Mouse (Mus musculus) liver, embryonic 14.5 days (tissue): ENCODE measurements at regions not wholly inside any gene's neighbourhood (a gene's known extent, or its start where the extent isn't known, plus 50 kb on each side); places are given as distances from the start of the nearest gene placed in this dataset.
A peak's percentile ranks its signal among the peaks of the same experiment; 100 is the strongest.

Experiments used
- ATAC-seq: fragments of 200-750 bp; cut with Nextera tagmentation; 2 replicates; pipeline ENCODE4 v1.8.0; 2017; ENCODE audit warnings: moderate number of reproducible peaks, mild to moderate bottlenecking, moderate library complexity; ENCODE audit not compliant: insufficient read depth
- DNase-seq, 3 experiments: peaks; one replicate each; pipeline ENCODE4 v3.0.0-alpha.2; 2012 to 2013; ENCODE audit warnings: low read depth in 3 of 3, low spot score in 3 of 3
- H3K27ac ChIP-seq: fragments of 300-500 bp; sonication (generic); 2 replicates; pipeline ENCODE4 v1.5.1; 2014; ENCODE audit warnings: moderate library complexity, mild to moderate bottlenecking, control low read depth, inconsistent platforms
- H3K27me3 ChIP-seq: fragments of 300-500 bp; sonication (generic); 2 replicates; pipeline ENCODE4 v1.6.1; 2014; ENCODE audit warnings: mild to moderate bottlenecking, low read length, moderate library complexity; ENCODE audit not compliant: control insufficient read depth, insufficient read depth
- H3K36me3 ChIP-seq: fragments of 300-500 bp; sonication (generic); replicated peaks from 2 replicates; pipeline ENCODE4 v1.6.1; 2014; ENCODE audit warnings: low read depth; ENCODE audit not compliant: control insufficient read depth, insufficient read depth
- H3K4me1 ChIP-seq, 2 experiments: fragments of 200-500 bp in 1 of 2; fragments of 300-500 bp in 1 of 2; sonication (generic) in 1 of 2; replicated peaks; 2 replicates each; pipeline ENCODE4 v1.6.1; 2012 to 2014; ENCODE audit warnings: antibody characterized with exemption in 1 of 2, inconsistent platforms in 1 of 2, low read length in 1 of 2; ENCODE audit not compliant: control insufficient read depth in 2 of 2, insufficient read depth in 2 of 2
- H3K4me2 ChIP-seq: fragments of 300-500 bp; sonication (generic); 2 replicates; pipeline ENCODE4 v1.6.1; 2014; ENCODE audit warnings: low read depth, mild to moderate bottlenecking, control low read depth, moderate library complexity
- H3K4me3 ChIP-seq, 2 experiments: fragments of 200-500 bp in 1 of 2; fragments of 300-500 bp in 1 of 2; sonication (generic) in 1 of 2; 2 replicates each; pipeline ENCODE4 v1.5.1; 2012 to 2014; ENCODE audit warnings: low read depth in 2 of 2, low read length in 2 of 2, mild to moderate bottlenecking in 2 of 2, control low read depth in 1 of 2, inconsistent platforms in 1 of 2, moderate library complexity in 1 of 2; ENCODE audit not compliant: insufficient read depth in 1 of 2
- H3K9ac ChIP-seq: fragments of 300-500 bp; sonication (generic); replicated peaks from 2 replicates; pipeline ENCODE4 v1.6.1; 2014; ENCODE audit warnings: mild to moderate bottlenecking, control low read depth, moderate library complexity
- H3K9me3 ChIP-seq: fragments of 300-500 bp; sonication (generic); 2 replicates; pipeline ENCODE4 v1.6.1; 2016; ENCODE audit warnings: low read length, mixed read lengths; ENCODE audit not compliant: control insufficient read depth
- CTCF ChIP-seq: IDR thresholded peaks from 2 replicates; pipeline ENCODE4 v1.5.1; 2016; ENCODE audit warnings: antibody characterized with exemption, low read depth, control low read depth
- EP300 ChIP-seq: IDR thresholded peaks from 2 replicates; pipeline ENCODE4 v1.6.1; 2016; ENCODE audit warnings: antibody characterized with exemption, low read depth
- WGBS: fragments of 180-500 bp; shearing (Covaris S2); extraction: QIAGEN DNeasy Blood & Tissue Kit; methylation state at CpG from one replicate; pipeline ENCODE4 v1.1.7; 2014; ENCODE audit not compliant: insufficient replicate concordance; 5-methylcytosine and 5-hydroxymethylcytosine counted together

- no peaks in the 10 kb centered on the region for H3K4me1 ChIP-seq
- WGBS = 18% methylated on average over 9 of the region's 9 CpGs
- H3K36me3 ChIP-seq = no peaks in the 10 kb centered on the region
- no peak overlapping the region for H3K4me2 ChIP-seq
- H3K4me3 ChIP-seq = no peak overlapping the region
- no peak for TF ChIP-seq EP300
- TF ChIP-seq CTCF = no peak
- H3K9me3 ChIP-seq = no peaks in the 10 kb centered on the region
- H3K27ac ChIP-seq = no peak overlapping the region
- H3K9ac ChIP-seq = no peak overlapping the region
- DNase-seq (no peak), ATAC-seq (no peak)
- no peaks in the 10 kb centered on the region for H3K27me3 ChIP-seq
These were observed 322.6 kb downstream of the Matn1 start for GRCm38 (mm10) chr4:131266764-131267163.

- Histone ChIP-seq H3K4me1 (no peaks in the 10 kb centered on the region), H3K9me3 (no peaks in the 10 kb centered on the region), H3K4me2 (no peak overlapping the region), H3K9ac (no peak overlapping the region), H3K4me3 (no peak overlapping the region), H3K27ac (no peak overlapping the region), H3K36me3 (no peaks in the 10 kb centered on the region), H3K27me3 (no peaks in the 10 kb centered on the region)
- WGBS = 58% methylated on average over 10 of the region's 10 CpGs
- TF ChIP-seq CTCF (no peak), EP300 (no peak)
- no peak for DNase-seq
- ATAC-seq = no peak
These were observed 323.6 kb downstream of the Matn1 start for GRCm38 (mm10) chr4:131267760-131268159.

- DNase-seq (no peak), ATAC-seq (no peak)
- Histone ChIP-seq H3K9me3 (no peaks in the 10 kb centered on the region), H3K4me2 (no peak overlapping the region), H3K27ac (no peak overlapping the region), H3K27me3 (no peaks in the 10 kb centered on the region), H3K36me3 (no peaks in the 10 kb centered on the region), H3K4me3 (no peak overlapping the region), H3K4me1 (no peaks in the 10 kb centered on the region), H3K9ac (no peak overlapping the region)
- 21% methylated on average over 7 of the region's 7 CpGs for WGBS
- TF ChIP-seq CTCF (0 out of 2 replicates have a peak, but pooled peaks have one; percentile 36), EP300 (no peak)
These were observed 326.0 kb downstream of the Matn1 start for GRCm38 (mm10) chr4:131270192-131270591.

GRCm38 (mm10) chr4:131272060-131272459 lies 327.9 kb downstream of the Matn1 start:
- no peak for TF ChIP-seq CTCF
- no peak for TF ChIP-seq EP300
- DNase-seq = no peak
- no peak overlapping the region for H3K27ac ChIP-seq
- 29% methylated on average over 7 of the region's 7 CpGs for WGBS
- no peaks in the 10 kb centered on the region for H3K9me3 ChIP-seq
- ATAC-seq = no peak
- no peak overlapping the region for H3K4me3 ChIP-seq
- H3K27me3 ChIP-seq = no peaks in the 10 kb centered on the region
- H3K9ac ChIP-seq = no peak overlapping the region
- no peaks in the 10 kb centered on the region for H3K36me3 ChIP-seq
- H3K4me1 ChIP-seq = no peaks in the 10 kb centered on the region
- no peak overlapping the region for H3K4me2 ChIP-seq

GRCm38 (mm10) chr4:131293560-131293959 lies 349.4 kb downstream of the Matn1 start:
- DNase-seq (no peak), ATAC-seq (no peak)
- H3K27me3 ChIP-seq = no peaks in the 10 kb centered on the region
- TF ChIP-seq EP300 (no peak), CTCF (no peak)
- H3K9ac ChIP-seq = no peak overlapping the region
- no peaks in the 10 kb centered on the region for H3K9me3 ChIP-seq
- H3K4me3 ChIP-seq = no peak overlapping the region
- no peak overlapping the region for H3K27ac ChIP-seq
- H3K36me3 ChIP-seq = no peaks in the 10 kb centered on the region
- H3K4me1 ChIP-seq = no peaks in the 10 kb centered on the region
- no peak overlapping the region for H3K4me2 ChIP-seq
- WGBS = 62% methylated on average over 2 of the region's 2 CpGs
